Mouse (Mus musculus) large intestine, adult 2 months (tissue): ENCODE measurements at regions not wholly inside any gene's neighbourhood (a gene's known extent, or its start where the extent isn't known, plus 50 kb on each side); places are given as distances from the start of the nearest gene placed in this dataset.

ENCODE experiments used
- DNase-seq: peaks from one replicate; pipeline ENCODE4 v3.0.0-alpha.2; 2012; ENCODE audit warnings: low read depth, low spot score
- WGBS: fragments of 180-500 bp; shearing (Covaris S2); methylation state at CpG from one replicate; pipeline ENCODE4 v1.1.7; 2018; 5-methylcytosine and 5-hydroxymethylcytosine counted together

- no peak for DNase-seq
- WGBS: 64% methylated on average over 1 of the region's 1 CpGs
Observed at GRCm38 (mm10) chr19:26193664-26194063, 411.2 kb upstream of the Smarca2 start.

- WGBS: 62% methylated on average over 1 of the region's 1 CpGs
- no peak for DNase-seq
Observed at GRCm38 (mm10) chr19:26208760-26209159, 396.1 kb upstream of the Smarca2 start.

- DNase-seq: no peak
- WGBS: 63% methylated on average over 4 of the region's 4 CpGs
Observed at GRCm38 (mm10) chr19:26234539-26234938, 370.3 kb upstream of the Smarca2 start.

- WGBS: 65% methylated on average over 6 of the region's 6 CpGs
- DNase-seq: no peak
Observed at GRCm38 (mm10) chr19:26244067-26244466, 360.8 kb upstream of the Smarca2 start.

- 76% methylated on average over 6 of the region's 6 CpGs for WGBS
Observed at GRCm38 (mm10) chr19:26249751-26250150, 355.1 kb upstream of the Smarca2 start.

GRCm38 (mm10) chr19:26258677-26259076 is 346.2 kb upstream of the Smarca2 start:
- WGBS: 75% methylated on average over 4 of the region's 4 CpGs

More at GRCm38 (mm10) chr19:26249751-26250150, 355.1 kb upstream of the Smarca2 start:
- no peak for DNase-seq

GRCm38 (mm10) chr19:26261530-26261929 is 343.3 kb upstream of the Smarca2 start:
- DNase-seq: no peak
- WGBS: 79% methylated on average over 2 of the region's 2 CpGs

More at GRCm38 (mm10) chr19:26258677-26259076, 346.2 kb upstream of the Smarca2 start:
- no peak for DNase-seq

GRCm38 (mm10) chr19:26296360-26296759 is 308.5 kb upstream of the Smarca2 start:
- no peak for DNase-seq
- 85% methylated on average over 6 of the region's 6 CpGs for WGBS

GRCm38 (mm10) chr19:26308477-26309135 is 296.2 kb upstream of the Smarca2 start:
- 89% methylated on average over 1 of the region's 1 CpGs for WGBS

GRCm38 (mm10) chr19:26318977-26319376 is 285.9 kb upstream of the Smarca2 start:
- 78% methylated on average over 2 of the region's 2 CpGs for WGBS
- DNase-seq: no peak

More at GRCm38 (mm10) chr19:26308477-26309135, 296.2 kb upstream of the Smarca2 start:
- DNase-seq: no peak

GRCm38 (mm10) chr19:26323682-26324081 is 281.2 kb upstream of the Smarca2 start:
- 81% methylated on average over 5 of the region's 5 CpGs for WGBS
- DNase-seq: no peak

- 92% methylated on average over 4 of the region's 4 CpGs for WGBS
- no peak for DNase-seq
Observed at GRCm38 (mm10) chr19:26339120-26339519, 265.7 kb upstream of the Smarca2 start.

GRCm38 (mm10) chr19:26340155-26340554 is 264.7 kb upstream of the Smarca2 start:
- DNase-seq: no peak
- WGBS: 57% methylated on average over 3 of the region's 3 CpGs

GRCm38 (mm10) chr19:26355054-26355453 is 249.8 kb upstream of the Smarca2 start:
- DNase-seq: no peak
- WGBS: 75% methylated on average over 7 of the region's 7 CpGs

GRCm38 (mm10) chr19:26383961-26384381 is 220.9 kb upstream of the Smarca2 start:
- WGBS: 73% methylated on average over 4 of the region's 4 CpGs
- DNase-seq: no peak

GRCm38 (mm10) chr19:26386075-26386474 is 218.8 kb upstream of the Smarca2 start:
- no peak for DNase-seq

GRCm38 (mm10) chr19:26412684-26413083 is 192.2 kb upstream of the Smarca2 start:
- DNase-seq: no peak
- 87% methylated on average over 2 of the region's 2 CpGs for WGBS

- DNase-seq: no peak
- WGBS: 78% methylated on average over 6 of the region's 6 CpGs
Observed at GRCm38 (mm10) chr19:26414476-26415024, 190.3 kb upstream of the Smarca2 start.

GRCm38 (mm10) chr19:26419781-26420180 is 185.1 kb upstream of the Smarca2 start:
- DNase-seq: no peak
- WGBS: 64% methylated on average over 2 of the region's 2 CpGs

GRCm38 (mm10) chr19:26439163-26439562 is 165.7 kb upstream of the Smarca2 start:
- 25% methylated on average over 2 of the region's 2 CpGs for WGBS
- DNase-seq: no peak

GRCm38 (mm10) chr19:26445309-26445708 is 159.5 kb upstream of the Smarca2 start:
- no peak for DNase-seq
- WGBS: 84% methylated on average over 4 of the region's 4 CpGs
